Mouse (Mus musculus) kidney, adult 18-20 months (tissue): Measurements from ENCODE around the gene Ctf2.
"Not testable (repeated sequence)": the region's sequence is repeated elsewhere in the genome, so short reads cannot be mapped to it uniquely, and the experiment has no call there.

Source experiments
- DNase-seq: peaks from one replicate; pipeline ENCODE4 v3.0.0; 2021

Gene Ctf2

GRCm38 (mm10) chr7:127712461-127713385, 19.2 kb downstream of the Ctf2 start, which contains the start of gene Ctf1:
Gene Ctf1 (plus strand): TSS chr7:127712736.
- DNase-seq = peak; percentile 81

GRCm38 (mm10) chr7:127711456-127711855, 20.5 kb downstream of the Ctf2 start:
- DNase-seq = peak; percentile 21

GRCm38 (mm10) chr7:127711031-127711430, 20.9 kb downstream of the Ctf2 start:
- peak; percentile 15 for DNase-seq

- DNase-seq = no peak
These were observed 22.5 kb downstream of the Ctf2 start for GRCm38 (mm10) chr7:127709261-127709979.

- DNase-seq = peak; percentile 90
These were observed 23.5 kb downstream of the Ctf2 start, which contains the start of gene Bcl7c for GRCm38 (mm10) chr7:127708207-127709078. Gene Bcl7c (minus strand): TSS chr7:127708933.

GRCm38 (mm10) chr7:127707957-127708206, 24.1 kb downstream of the Ctf2 start:
- DNase-seq = no peak

- no peak for DNase-seq
These were observed 24.7 kb downstream of the Ctf2 start for GRCm38 (mm10) chr7:127707045-127707956.

GRCm38 (mm10) chr7:127705706-127706105, 26.3 kb downstream of the Ctf2 start:
- no peak for DNase-seq

GRCm38 (mm10) chr7:127704598-127704997, 27.4 kb downstream of the Ctf2 start:
- no peak for DNase-seq

GRCm38 (mm10) chr7:127703561-127704178, 28.3 kb downstream of the Ctf2 start:
- DNase-seq = peak; percentile 43

GRCm38 (mm10) chr7:127700712-127701331, 31.1 kb downstream of the Ctf2 start:
- DNase-seq = no peak

- no peak for DNase-seq
These were observed 33.0 kb downstream of the Ctf2 start for GRCm38 (mm10) chr7:127698986-127699385.

GRCm38 (mm10) chr7:127693730-127694129, 38.2 kb downstream of the Ctf2 start:
- not testable (repeated sequence) for DNase-seq

- no peak for DNase-seq
These were observed 38.7 kb downstream of the Ctf2 start for GRCm38 (mm10) chr7:127693290-127693689.

- DNase-seq = peak; percentile 71
These were observed 40.6 kb downstream of the Ctf2 start for GRCm38 (mm10) chr7:127691221-127691989.

GRCm38 (mm10) chr7:127689626-127690280, 42.2 kb downstream of the Ctf2 start:
- DNase-seq = no peak

- DNase-seq = no peak
These were observed 43.0 kb downstream of the Ctf2 start for GRCm38 (mm10) chr7:127688935-127689334.

- DNase-seq = no peak
These were observed 45.1 kb downstream of the Ctf2 start for GRCm38 (mm10) chr7:127686740-127687449.
